Mouse (Mus musculus) cerebellum, adult 2 months (tissue): ENCODE measurements at regions not wholly inside any gene's neighbourhood (a gene's known extent, or its start where the extent isn't known, plus 50 kb on each side); places are given as distances from the start of the nearest gene placed in this dataset.
A peak's percentile ranks its signal among the peaks of the same experiment; 100 is the strongest.
"Not testable (repeated sequence)": the region's sequence is repeated elsewhere in the genome, so short reads cannot be mapped to it uniquely, and the experiment has no call there.

ENCODE experiments used
- DNase-seq, 2 experiments: peaks; one replicate each; pipeline ENCODE4 v3.0.0; 2021
- H3K27ac ChIP-seq: fragments of 200-500 bp; 2 replicates; pipeline ENCODE4 v1.5.1; 2012; ENCODE audit warnings: low read length, control low read depth, inconsistent platforms; ENCODE audit not compliant: insufficient read depth
- H3K27me3 ChIP-seq: fragments of 200-500 bp; 2 replicates; pipeline ENCODE4 v1.6.1; 2012; ENCODE audit warnings: inconsistent platforms, mild to moderate bottlenecking, low read length, moderate library complexity; ENCODE audit not compliant: control insufficient read depth, insufficient read depth
- H3K4me1 ChIP-seq: fragments of 200-500 bp; 2 replicates; pipeline ENCODE4 v1.6.1; 2011; ENCODE audit warnings: low read length; ENCODE audit not compliant: control insufficient read depth, insufficient read depth
- H3K4me3 ChIP-seq: fragments of 200-500 bp; replicated peaks from 2 replicates; pipeline ENCODE3; 2011; ENCODE audit warnings: mild to moderate bottlenecking, low read depth, low read length, control low read depth; ENCODE audit not compliant: insufficient read depth
- CTCF ChIP-seq: fragments of 200-500 bp; IDR thresholded peaks from 2 replicates; pipeline ENCODE4 v1.5.1; 2011; ENCODE audit warnings: low read depth, mild to moderate bottlenecking, control low read depth, low read length, moderate library complexity, borderline replicate concordance; ENCODE audit not compliant: insufficient read depth
- POLR2A ChIP-seq: fragments of 200-500 bp; IDR thresholded peaks from 2 replicates; pipeline ENCODE4 v1.6.1; 2011; ENCODE audit warnings: low read length, control low read depth, borderline replicate concordance; ENCODE audit not compliant: insufficient read depth
- WGBS: fragments of 180-500 bp; shearing (Covaris S2); methylation state at CpG from one replicate; pipeline ENCODE4 v1.1.7; 2018; 5-methylcytosine and 5-hydroxymethylcytosine counted together

DNA sequence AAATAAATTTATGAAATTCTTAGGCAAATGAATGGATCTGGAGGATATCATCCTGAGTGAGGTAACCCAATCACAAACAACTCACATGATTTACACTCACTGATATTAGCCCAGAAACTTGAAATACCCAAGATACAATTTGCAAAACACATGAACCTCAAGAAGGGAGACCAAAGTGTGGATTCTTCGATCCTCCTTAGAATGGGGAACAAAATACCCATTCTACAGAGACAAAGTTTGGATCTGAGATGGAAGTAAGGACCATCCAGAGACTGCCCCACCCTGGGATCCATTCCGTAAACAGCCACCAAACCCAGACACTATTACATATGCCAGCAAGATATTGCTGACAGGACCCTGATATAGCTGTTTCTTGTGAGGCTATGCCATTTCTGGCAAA, 971.2 kb downstream of the Agbl1 start:
- not testable (repeated sequence) for H3K27ac ChIP-seq, H3K4me3 ChIP-seq, H3K27me3 ChIP-seq, DNase-seq, H3K4me1 ChIP-seq
- 92% methylated on average over 2 of the region's 2 CpGs for WGBS

DNA sequence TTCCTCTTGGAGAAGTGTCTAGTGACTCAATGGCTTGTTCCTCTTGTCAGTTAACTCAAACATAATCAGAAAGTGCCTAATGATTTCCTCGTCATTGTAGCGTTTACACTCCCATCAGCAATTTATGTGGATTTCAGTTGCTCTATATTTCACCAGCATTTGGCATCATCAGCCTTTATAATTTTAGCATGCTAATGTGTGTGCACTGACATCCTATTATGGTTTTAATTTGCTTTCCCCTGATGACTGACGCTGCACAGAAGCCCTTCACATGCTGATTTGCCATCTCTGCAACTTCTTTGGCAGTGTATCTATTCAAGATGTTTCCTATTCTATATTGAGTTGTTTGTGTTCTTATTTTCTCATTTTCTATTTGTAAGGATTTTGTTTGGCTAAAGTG, 975.9 kb downstream of the Agbl1 start:
- Histone ChIP-seq H3K27me3 (no peaks in the 10 kb centered on the region), H3K4me3 (no peak overlapping the region), H3K27ac (no peak overlapping the region), H3K4me1 (no peaks in the 10 kb centered on the region)
- TF ChIP-seq POLR2A (no peak), CTCF (no peak)
- no peak for DNase-seq
- 64% methylated on average over 3 of the region's 3 CpGs for WGBS

DNA sequence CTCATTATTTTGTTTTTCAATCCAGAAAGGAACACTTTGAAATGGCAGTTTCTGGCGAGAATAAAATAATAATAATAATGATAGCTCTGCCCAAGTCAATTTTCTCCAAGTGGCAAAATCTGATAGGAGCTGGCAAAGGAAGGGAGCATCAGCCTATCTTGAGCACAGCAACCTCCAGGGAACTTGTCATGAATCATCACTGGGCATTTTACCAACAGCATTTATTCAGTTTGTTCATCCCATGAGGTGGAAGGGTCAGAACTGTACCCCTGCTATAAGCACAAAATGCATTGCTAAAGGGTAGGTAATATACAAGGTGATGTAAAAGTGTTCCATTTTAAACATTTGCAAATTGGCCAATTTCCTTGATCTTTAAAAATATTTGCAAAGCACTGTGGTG, 1019.7 kb downstream of the Agbl1 start:
- H3K27me3 ChIP-seq = no peaks in the 10 kb centered on the region
- 49% methylated on average over 1 of the region's 1 CpGs for WGBS
- no peak overlapping the region for H3K4me3 ChIP-seq
- H3K4me1 ChIP-seq = no peaks in the 10 kb centered on the region
- no peak overlapping the region for H3K27ac ChIP-seq
- TF ChIP-seq CTCF = no peak
- TF ChIP-seq POLR2A = no peak
- DNase-seq = peak in 1 of 2 experiments; percentile 16

DNA sequence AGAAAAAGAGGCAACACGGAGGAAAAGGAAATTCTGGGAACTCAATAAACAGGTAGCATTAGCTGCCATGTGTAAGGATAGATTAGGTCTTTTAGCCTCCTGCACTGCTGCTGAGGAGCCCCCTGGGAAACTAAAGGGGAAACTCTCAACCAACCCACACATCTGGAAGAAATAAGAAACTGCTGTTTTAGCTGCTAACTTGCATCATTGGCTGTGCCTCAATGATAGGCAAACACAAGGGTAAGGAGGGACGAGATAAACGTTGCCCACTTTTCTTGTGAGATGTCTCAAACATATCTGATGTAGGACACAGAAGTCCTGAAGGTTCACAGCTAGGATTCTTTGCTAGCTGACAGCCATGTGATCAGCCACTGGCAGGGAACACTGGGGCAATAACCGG, 1058.0 kb downstream of the Agbl1 start:
- Histone ChIP-seq H3K4me3 (no peak overlapping the region), H3K27me3 (no peaks in the 10 kb centered on the region), H3K4me1 (no peaks in the 10 kb centered on the region), H3K27ac (no peak overlapping the region)
- no peak for DNase-seq
- no peak for TF ChIP-seq POLR2A
- no peak for TF ChIP-seq CTCF
- WGBS = 78% methylated on average over 4 of the region's 4 CpGs

DNA sequence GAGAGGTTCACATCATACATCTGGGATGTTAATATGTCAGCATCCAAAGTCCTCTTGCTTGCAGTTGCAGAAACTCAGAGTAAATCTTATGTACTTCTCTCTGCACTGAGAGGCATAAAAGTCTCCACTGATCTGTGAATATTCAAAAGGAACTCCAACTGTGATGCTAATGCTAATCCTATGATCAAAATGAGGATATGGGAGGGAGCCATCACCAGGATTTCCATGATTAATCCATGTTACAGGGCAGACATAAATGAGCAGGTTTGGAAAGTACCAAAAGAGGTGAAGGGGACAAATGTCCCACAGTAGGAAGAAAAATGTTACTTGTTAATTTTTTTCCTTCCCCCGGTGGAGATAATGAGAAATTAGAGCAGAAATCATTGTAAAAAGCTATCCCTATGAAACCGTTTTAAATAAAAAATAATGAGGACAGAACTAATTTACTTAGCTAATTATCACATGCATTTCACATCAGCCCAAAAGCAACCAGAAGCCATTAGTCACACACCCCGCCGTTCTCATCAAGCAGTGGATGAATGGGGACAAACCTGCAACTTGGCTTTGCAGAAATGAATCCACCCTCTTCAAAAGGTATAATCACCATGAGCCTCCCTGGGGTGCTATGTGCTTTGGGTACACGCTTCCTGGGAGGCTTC, 1065.4 kb downstream of the Agbl1 start:
- WGBS = 32% methylated on average over 5 of the region's 5 CpGs
- H3K4me1 ChIP-seq = no peaks in the 10 kb centered on the region
- TF ChIP-seq POLR2A = no peak
- no peak for TF ChIP-seq CTCF
- H3K4me3 ChIP-seq = no peak overlapping the region
- no peaks in the 10 kb centered on the region for H3K27me3 ChIP-seq
- H3K27ac ChIP-seq = no peak overlapping the region
- DNase-seq = no peak

DNA sequence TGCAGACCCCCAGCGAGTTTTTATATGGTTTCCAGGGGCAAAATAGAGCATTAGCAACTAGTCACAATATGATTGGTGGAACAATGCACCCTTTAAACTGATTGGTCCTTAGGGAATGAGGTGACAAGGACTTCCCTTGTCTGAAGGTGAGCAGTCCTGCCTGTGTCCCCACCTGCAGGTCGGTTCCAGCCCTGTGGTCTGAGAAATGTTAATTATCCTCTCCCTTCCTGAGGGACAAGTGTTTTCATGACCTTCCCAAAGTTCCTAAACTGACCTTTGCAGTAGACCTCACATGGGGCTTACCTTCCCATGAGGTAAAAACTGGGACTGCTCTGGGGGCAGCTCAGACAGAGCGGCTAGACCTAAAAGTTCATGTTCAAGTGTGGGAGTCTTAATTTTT, 1073.5 kb downstream of the Agbl1 start:
- H3K27me3 ChIP-seq = no peaks in the 10 kb centered on the region
- H3K27ac ChIP-seq = no peak overlapping the region
- no peak for DNase-seq
- 46% methylated on average over 3 of the region's 3 CpGs for WGBS
- H3K4me3 ChIP-seq = no peak overlapping the region
- no peaks in the 10 kb centered on the region for H3K4me1 ChIP-seq
- TF ChIP-seq CTCF = no peak
- TF ChIP-seq POLR2A = no peak

DNA sequence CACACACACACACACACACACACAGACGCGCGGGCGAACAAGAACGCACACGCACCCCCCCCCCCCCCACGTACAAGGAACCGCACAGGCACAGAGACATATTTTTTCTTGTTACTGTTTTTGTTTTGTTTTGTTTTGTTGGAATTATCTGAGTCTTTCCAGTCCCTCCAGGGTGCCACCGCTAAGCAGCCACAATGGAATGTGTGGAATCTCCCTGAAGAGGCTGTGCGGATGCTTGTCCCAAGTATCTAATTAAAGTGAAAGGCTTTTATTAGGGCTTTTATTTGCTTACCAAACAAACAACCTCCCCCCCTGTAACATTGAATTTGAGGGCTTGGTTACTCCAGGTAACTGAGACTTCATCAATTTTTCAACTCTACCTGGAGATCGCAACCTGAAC, 1074.2 kb downstream of the Agbl1 start:
- Histone ChIP-seq H3K4me3 (no peak overlapping the region), H3K4me1 (no peaks in the 10 kb centered on the region), H3K27me3 (no peaks in the 10 kb centered on the region), H3K27ac (no peak overlapping the region)
- TF ChIP-seq CTCF (no peak), POLR2A (no peak)
- WGBS = 11% methylated on average over 8 of the region's 11 CpGs
- no peak for DNase-seq

DNA sequence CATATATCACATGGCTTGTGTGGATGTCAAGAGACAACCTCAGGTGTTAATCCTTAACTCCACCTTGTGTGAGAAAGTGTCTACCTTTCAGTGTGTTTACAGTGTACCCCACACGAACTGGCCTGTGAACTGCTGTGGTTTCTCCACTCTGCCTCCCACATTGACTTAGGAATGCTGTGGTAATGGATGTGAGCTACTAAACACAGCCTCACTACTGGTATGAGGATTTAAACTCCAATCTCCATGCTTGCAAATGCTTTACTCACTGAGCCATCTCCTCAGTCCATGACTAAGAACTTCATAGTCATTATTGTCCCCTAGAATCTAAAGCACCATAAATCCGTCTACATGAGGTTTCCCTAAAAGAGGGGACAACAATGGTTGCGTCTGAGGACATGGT, 1075.8 kb downstream of the Agbl1 start:
- no peaks in the 10 kb centered on the region for H3K27me3 ChIP-seq
- TF ChIP-seq CTCF = no peak
- TF ChIP-seq POLR2A = no peak
- no peak overlapping the region for H3K4me3 ChIP-seq
- 75% methylated on average over 3 of the region's 3 CpGs for WGBS
- H3K4me1 ChIP-seq = no peaks in the 10 kb centered on the region
- DNase-seq = no peak
- no peak overlapping the region for H3K27ac ChIP-seq

DNA sequence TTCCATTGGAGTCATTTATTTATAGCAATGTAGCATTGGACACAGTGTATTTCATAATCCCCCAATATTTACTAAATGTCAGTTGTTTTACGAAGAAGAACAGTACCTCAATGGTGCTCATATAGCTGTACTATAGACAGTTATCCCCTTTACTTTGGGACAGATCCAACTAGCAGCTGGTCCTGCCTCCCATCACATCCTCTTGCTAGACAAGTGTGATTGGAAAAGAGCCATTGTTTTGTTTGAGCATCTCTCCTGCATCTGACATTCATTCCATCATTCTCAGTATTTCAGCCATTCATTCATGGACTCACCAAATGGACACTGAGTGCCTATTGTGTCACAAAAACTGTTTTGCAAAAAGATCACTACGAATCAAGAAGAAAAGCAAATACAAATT, 1082.0 kb downstream of the Agbl1 start:
- Histone ChIP-seq H3K27me3 (no peaks in the 10 kb centered on the region), H3K27ac (no peak overlapping the region), H3K4me1 (no peaks in the 10 kb centered on the region), H3K4me3 (no peak overlapping the region)
- WGBS = 66% methylated on average over 2 of the region's 2 CpGs
- no peak for DNase-seq
- no peak for TF ChIP-seq POLR2A
